Mouse (Mus musculus): ENCODE measurements around the gene Aldh18a1. TPM values are rescaled to one million over a fixed set of nuclear protein-coding genes. Genes with fewer than 3 reads are reported as not detected.

Gene Aldh18a1
- polyA plus RNA-seq, 1 experiment = 37.9 TPM

DNA sequence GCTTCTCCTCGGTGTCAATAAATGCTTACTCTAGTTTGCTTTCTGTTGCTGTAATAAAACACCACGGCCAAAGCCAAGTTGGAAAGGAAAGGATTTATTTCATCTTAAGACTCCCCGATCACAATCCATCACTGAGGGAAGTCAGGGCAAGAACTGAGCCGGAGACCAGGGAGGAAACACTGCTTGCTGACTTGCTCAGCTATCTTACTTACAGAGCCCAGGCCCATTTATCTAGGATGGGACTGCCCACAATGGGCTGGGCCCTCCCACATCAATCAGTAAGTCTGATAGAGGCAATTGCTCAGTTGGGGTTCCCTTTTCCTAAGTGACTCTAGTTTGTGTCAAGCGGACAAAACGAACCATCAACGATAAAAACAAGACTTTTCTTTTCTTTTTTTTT is 45.5 kb downstream of the Aldh18a1 start:
- TF ChIP-seq POLR2A (IDR thresholded peaks at IDR 0.05; ENCODE audit: control insufficient read depth, extremely low read depth, insufficient read depth, low read length, poor library complexity) (no peak), CTCF (IDR thresholded peaks at IDR 0.05; ENCODE audit: borderline replicate concordance, control insufficient read depth, extremely low read depth, insufficient read depth, low read length, poor library complexity) (no peak)
- H3K27ac ChIP-seq (ENCODE audit: control insufficient read depth, insufficient read depth, low read length) = no peak overlapping the region
- 84% methylated on average over 7 of the region's 7 CpGs for WGBS
- no peaks in the 10 kb centered on the region for H3K36me3 ChIP-seq (ENCODE audit: control insufficient read depth, insufficient read depth, low read length)
- H3K4me1 ChIP-seq (replicated peaks; ENCODE audit: control insufficient read depth, insufficient read depth, low read length) = no peaks in the 10 kb centered on the region; the same call in 1 of the 2 replicates
- no peak for DNase-seq
- no peaks in the 10 kb centered on the region for H3K27me3 ChIP-seq (ENCODE audit: control insufficient read depth, insufficient read depth, low read length)
- no peak overlapping the region for H3K4me3 ChIP-seq (ENCODE audit: control insufficient read depth, insufficient read depth, low read length)

DNA sequence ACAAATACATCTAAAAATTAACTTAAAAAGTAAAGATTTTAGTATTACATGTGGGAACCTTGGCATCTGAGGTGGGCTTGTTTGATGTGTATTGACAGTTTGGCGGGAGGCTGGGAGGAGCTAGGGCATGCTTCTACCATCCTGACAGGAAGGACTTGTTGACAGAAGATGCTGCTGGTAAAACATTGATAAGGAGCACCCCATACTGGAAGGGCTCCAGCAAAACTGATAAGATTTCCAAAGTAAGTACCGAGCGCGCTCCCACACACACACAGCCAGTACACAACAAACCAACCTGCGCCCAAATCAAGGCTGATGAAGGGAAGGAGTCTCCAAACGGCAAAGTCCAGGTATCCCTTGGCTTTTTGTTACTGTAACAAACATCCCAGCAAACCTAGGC is 51.7 kb downstream of the Aldh18a1 start:
- Histone ChIP-seq H3K27ac (ENCODE audit: control insufficient read depth, insufficient read depth, low read length) (no peak overlapping the region), H3K4me3 (ENCODE audit: control insufficient read depth, insufficient read depth, low read length) (no peak overlapping the region), H3K4me1 (replicated peaks; ENCODE audit: control insufficient read depth, insufficient read depth, low read length) (no peaks in the 10 kb centered on the region), H3K27me3 (ENCODE audit: control insufficient read depth, insufficient read depth, low read length) (no peaks in the 10 kb centered on the region), H3K36me3 (ENCODE audit: control insufficient read depth, insufficient read depth, low read length) (no peaks in the 10 kb centered on the region)
- TF ChIP-seq CTCF (IDR thresholded peaks at IDR 0.05; ENCODE audit: borderline replicate concordance, control insufficient read depth, extremely low read depth, insufficient read depth, low read length, poor library complexity) (no peak), POLR2A (IDR thresholded peaks at IDR 0.05; ENCODE audit: control insufficient read depth, extremely low read depth, insufficient read depth, low read length, poor library complexity) (no peak)
- 91% methylated on average over 6 of the region's 6 CpGs for WGBS
- DNase-seq = no peak

DNA sequence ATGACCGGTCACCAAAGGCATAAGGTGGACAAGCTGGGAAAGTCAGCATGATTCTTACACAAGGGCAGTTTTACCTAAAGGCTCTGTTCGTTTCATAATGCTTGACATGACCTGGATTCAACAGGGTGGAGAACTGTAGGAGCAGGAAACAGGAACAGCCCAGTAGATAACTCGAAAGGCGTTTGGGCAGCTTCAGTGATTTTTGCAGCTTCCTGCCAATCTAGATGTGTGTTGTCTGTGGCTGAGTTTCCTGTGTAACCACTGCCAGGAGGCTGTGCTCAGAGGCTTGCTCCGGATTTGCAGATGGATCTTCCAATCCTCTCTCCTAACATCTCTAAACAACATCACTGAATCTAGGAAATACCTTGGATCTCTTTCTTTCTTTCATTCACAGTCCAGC is 55.7 kb downstream of the Aldh18a1 start:
- Histone ChIP-seq H3K36me3 (ENCODE audit: control insufficient read depth, insufficient read depth, low read length) (no peaks in the 10 kb centered on the region), H3K4me3 (ENCODE audit: control insufficient read depth, insufficient read depth, low read length) (no peak overlapping the region), H3K27ac (ENCODE audit: control insufficient read depth, insufficient read depth, low read length) (no peak overlapping the region), H3K4me1 (replicated peaks; ENCODE audit: control insufficient read depth, insufficient read depth, low read length) (no peaks in the 10 kb centered on the region), H3K27me3 (ENCODE audit: control insufficient read depth, insufficient read depth, low read length) (no peaks in the 10 kb centered on the region)
- WGBS = 42% methylated on average over 5 of the region's 5 CpGs
- DNase-seq = no peak
- no peak for TF ChIP-seq CTCF (IDR thresholded peaks at IDR 0.05; ENCODE audit: borderline replicate concordance, control insufficient read depth, extremely low read depth, insufficient read depth, low read length, poor library complexity)
- TF ChIP-seq POLR2A (IDR thresholded peaks at IDR 0.05; ENCODE audit: control insufficient read depth, extremely low read depth, insufficient read depth, low read length, poor library complexity) = no peak

DNA sequence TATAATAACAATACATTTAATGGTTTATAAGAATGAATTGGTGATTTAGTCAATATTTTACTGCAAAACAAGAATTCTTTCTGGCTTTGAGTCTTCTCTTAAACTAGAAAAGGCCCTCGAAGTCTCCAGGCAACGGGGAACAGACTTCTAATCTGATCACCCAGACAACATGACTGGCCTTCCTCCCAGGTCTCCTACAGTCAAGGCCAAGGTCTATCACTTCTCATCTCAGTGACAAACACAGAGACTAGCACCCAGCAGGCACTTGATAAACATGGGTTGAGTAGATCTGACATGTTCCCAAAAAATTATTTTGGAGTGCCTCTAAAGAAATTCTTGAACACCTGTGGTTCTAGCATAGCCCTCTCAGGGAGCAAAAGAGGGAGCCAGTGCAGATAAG is 57.9 kb downstream of the Aldh18a1 start:
- H3K27me3 ChIP-seq (ENCODE audit: control insufficient read depth, insufficient read depth, low read length) = no peaks in the 10 kb centered on the region
- WGBS = 89% methylated on average over 2 of the region's 2 CpGs

DNA sequence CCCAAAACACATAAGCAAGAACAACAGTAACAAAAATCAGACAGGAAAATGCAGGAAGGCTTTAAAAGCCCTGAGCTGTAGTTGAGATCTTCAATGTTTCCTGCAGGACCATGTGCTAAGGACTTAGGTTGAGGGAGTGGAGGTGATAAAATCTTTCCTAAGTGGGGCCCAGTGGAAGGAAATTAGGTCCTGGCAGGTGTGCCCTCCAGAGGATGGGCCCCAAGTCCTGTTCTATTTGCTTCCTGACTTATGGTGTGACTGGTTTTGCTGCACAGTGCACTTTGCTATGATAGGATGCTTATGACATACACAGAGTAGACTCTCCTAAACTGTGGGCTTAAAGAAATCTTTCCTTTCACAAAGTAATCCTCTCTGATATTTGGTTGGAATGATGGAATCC is 60.0 kb downstream of the Aldh18a1 start:
- H3K27ac ChIP-seq (ENCODE audit: control insufficient read depth, insufficient read depth, low read length) = no peak overlapping the region
- no peak for DNase-seq
- H3K36me3 ChIP-seq (ENCODE audit: control insufficient read depth, insufficient read depth, low read length) = no peaks in the 10 kb centered on the region
- no peaks in the 10 kb centered on the region for H3K27me3 ChIP-seq (ENCODE audit: control insufficient read depth, insufficient read depth, low read length)
- H3K4me3 ChIP-seq (ENCODE audit: control insufficient read depth, insufficient read depth, low read length) = no peak overlapping the region
- TF ChIP-seq CTCF (IDR thresholded peaks at IDR 0.05; ENCODE audit: borderline replicate concordance, control insufficient read depth, extremely low read depth, insufficient read depth, low read length, poor library complexity) = no peak
- no peaks in the 10 kb centered on the region for H3K4me1 ChIP-seq (replicated peaks; ENCODE audit: control insufficient read depth, insufficient read depth, low read length)

More for the DNA sequence above, 57.9 kb downstream of the Aldh18a1 start:
- H3K4me1 ChIP-seq (replicated peaks; ENCODE audit: control insufficient read depth, insufficient read depth, low read length) = no peaks in the 10 kb centered on the region
- no peak overlapping the region for H3K27ac ChIP-seq (ENCODE audit: control insufficient read depth, insufficient read depth, low read length)
- no peak for TF ChIP-seq POLR2A (IDR thresholded peaks at IDR 0.05; ENCODE audit: control insufficient read depth, extremely low read depth, insufficient read depth, low read length, poor library complexity)
- H3K4me3 ChIP-seq (ENCODE audit: control insufficient read depth, insufficient read depth, low read length) = no peak overlapping the region
- DNase-seq = no peak
- H3K36me3 ChIP-seq (ENCODE audit: control insufficient read depth, insufficient read depth, low read length) = no peaks in the 10 kb centered on the region

DNA sequence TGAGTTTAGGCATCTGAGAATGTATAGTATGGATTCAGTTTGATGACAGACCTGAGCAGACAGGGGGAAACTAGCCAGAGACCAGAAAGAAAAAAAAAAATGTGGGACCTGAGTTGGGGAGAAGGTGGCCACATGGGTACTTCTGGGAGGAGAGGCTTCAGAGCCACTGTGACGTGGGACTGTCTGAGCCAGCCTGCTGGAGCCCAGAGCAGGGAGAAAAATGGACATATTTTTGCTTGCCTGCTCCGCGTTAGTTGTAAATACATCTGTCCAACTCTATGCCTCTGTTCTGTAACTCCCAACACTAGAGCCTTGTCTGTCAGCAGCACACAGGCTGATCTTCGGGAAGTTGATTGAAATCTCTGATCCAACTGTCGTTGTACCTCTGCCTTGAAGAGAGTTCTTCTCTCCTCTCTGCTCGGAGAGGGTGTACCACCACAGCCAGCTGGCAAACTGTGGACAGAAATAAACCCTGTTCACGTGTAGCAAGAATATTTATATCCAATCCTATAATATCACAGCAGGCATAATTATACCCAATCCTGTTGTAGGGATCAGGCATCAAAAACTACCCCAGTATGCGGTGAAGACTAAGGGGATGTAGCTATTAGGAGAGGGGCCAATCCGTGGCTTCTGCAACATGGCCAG is 61.8 kb downstream of the Aldh18a1 start:
- 92% methylated on average over 9 of the region's 9 CpGs for WGBS
- H3K36me3 ChIP-seq (ENCODE audit: control insufficient read depth, insufficient read depth, low read length) = no peaks in the 10 kb centered on the region
- H3K4me1 ChIP-seq (replicated peaks; ENCODE audit: control insufficient read depth, insufficient read depth, low read length) = no peaks in the 10 kb centered on the region
- no peak for TF ChIP-seq POLR2A (IDR thresholded peaks at IDR 0.05; ENCODE audit: control insufficient read depth, extremely low read depth, insufficient read depth, low read length, poor library complexity)
- H3K27ac ChIP-seq (ENCODE audit: control insufficient read depth, insufficient read depth, low read length) = no peak overlapping the region
- no peaks in the 10 kb centered on the region for H3K27me3 ChIP-seq (ENCODE audit: control insufficient read depth, insufficient read depth, low read length)
- no peak for DNase-seq
- H3K4me3 ChIP-seq (ENCODE audit: control insufficient read depth, insufficient read depth, low read length) = no peak overlapping the region

DNA sequence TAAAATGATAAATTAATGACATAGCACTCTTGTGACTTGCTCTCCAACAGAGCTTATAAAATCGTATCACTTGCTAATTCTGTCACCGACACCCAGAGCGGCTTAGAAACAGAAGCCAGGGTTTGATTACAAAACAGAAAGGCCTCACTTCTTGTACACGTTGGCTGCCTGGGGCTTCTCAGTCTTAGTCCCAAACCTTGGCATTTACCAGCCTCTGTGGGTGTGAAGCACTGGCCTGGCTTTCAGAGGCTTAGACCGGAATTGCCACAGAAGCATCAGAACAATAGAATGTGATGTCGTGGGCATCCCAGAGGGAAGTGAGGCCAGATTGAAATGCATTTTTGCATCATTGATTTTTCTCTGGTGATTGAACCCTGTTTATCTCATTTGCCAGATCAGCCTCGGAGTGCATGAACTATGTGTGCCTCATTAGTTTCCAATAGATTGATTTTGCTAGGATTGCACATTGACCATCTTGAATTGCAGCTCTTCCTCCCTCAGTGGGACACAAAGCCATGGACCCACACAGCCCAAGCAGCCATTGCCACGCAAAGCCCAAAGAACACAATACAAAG is 64.7 kb downstream of the Aldh18a1 start:
- H3K4me1 ChIP-seq (replicated peaks; ENCODE audit: control insufficient read depth, insufficient read depth, low read length) = no peaks in the 10 kb centered on the region
- H3K4me3 ChIP-seq (ENCODE audit: control insufficient read depth, insufficient read depth, low read length) = no peak overlapping the region
- no peak for DNase-seq
- no peak overlapping the region for H3K27ac ChIP-seq (ENCODE audit: control insufficient read depth, insufficient read depth, low read length)
- H3K27me3 ChIP-seq (ENCODE audit: control insufficient read depth, insufficient read depth, low read length) = no peaks in the 10 kb centered on the region
- H3K36me3 ChIP-seq (ENCODE audit: control insufficient read depth, insufficient read depth, low read length) = no peaks in the 10 kb centered on the region
- TF ChIP-seq CTCF (IDR thresholded peaks at IDR 0.05; ENCODE audit: borderline replicate concordance, control insufficient read depth, extremely low read depth, insufficient read depth, low read length, poor library complexity) (no peak), POLR2A (IDR thresholded peaks at IDR 0.05; ENCODE audit: control insufficient read depth, extremely low read depth, insufficient read depth, low read length, poor library complexity) (no peak)
- 92% methylated on average over 8 of the region's 8 CpGs for WGBS

Measured in thymus, adult 2 months (tissue).